Mouse (Mus musculus) frontal cortex, postnatal 36 days (tissue): Measurements from ENCODE around the gene Ccdc88c.

Experiments
- DNase-seq, 2 experiments: peaks; one replicate each; pipeline ENCODE4 v3.0.0; 2022; ENCODE audit warnings: low spot score in 2 of 2

Gene Ccdc88c

DNA sequence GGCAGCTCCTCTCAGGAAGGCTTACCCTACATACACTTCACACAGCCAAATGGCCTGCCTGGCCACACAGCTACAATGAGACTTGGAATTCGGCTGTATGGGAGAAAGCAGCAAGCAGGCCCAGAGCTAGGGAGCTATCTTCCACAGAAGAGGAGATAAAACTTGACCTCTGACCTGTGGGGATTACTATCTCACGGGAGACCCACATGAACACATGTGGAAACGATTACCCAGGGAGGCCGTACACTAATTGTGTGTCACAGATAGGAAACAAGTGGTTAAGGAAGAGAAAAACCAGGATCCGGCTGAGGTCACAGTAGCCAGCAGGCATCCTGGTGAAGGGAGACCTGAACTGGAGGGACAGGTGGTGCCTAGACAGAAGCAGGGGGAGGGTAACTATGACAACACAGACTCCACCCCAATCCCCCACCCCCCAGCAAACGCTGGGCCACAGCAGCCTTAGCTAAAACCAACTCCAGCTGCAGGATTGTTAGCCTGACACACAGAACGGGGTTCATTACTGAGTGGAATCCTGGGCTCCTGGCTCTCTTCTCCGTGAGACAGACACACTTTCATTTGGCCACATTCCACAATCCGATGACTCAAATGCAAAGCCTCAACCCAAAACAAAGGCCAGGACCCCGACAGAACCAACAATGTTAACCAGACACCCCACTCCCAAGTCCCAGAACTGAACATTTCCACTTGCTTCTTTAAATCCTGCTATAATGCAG is 30.9 kb downstream of the Ccdc88c start:
- DNase-seq: no peak

DNA sequence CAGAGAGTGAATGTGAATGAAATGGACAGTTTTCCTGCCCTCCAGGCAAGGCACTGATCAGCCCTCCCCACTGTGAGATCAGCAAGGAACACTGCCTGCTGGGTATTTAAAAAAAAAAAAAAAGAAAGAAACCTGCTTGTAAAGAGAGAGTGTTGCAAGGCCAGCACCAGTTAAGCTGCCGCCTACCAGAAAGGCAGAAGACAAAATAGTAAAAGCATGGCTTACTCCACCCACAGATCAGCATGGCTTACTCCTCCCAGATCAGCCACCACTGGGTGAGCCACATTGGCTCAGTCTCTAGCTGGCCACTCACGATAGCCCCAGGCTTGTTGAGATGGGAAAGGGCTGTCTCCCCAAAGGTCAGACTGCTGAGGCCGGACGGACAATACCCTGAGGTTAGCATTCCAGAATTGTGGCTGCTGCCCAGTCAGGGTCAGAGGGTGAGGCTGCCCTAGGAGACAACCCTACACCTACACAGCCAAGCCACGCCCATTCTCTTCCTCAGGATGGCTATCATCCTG is 32.4 kb downstream of the Ccdc88c start:
- peak in 1 of 2 experiments; percentile 66 for DNase-seq

DNA sequence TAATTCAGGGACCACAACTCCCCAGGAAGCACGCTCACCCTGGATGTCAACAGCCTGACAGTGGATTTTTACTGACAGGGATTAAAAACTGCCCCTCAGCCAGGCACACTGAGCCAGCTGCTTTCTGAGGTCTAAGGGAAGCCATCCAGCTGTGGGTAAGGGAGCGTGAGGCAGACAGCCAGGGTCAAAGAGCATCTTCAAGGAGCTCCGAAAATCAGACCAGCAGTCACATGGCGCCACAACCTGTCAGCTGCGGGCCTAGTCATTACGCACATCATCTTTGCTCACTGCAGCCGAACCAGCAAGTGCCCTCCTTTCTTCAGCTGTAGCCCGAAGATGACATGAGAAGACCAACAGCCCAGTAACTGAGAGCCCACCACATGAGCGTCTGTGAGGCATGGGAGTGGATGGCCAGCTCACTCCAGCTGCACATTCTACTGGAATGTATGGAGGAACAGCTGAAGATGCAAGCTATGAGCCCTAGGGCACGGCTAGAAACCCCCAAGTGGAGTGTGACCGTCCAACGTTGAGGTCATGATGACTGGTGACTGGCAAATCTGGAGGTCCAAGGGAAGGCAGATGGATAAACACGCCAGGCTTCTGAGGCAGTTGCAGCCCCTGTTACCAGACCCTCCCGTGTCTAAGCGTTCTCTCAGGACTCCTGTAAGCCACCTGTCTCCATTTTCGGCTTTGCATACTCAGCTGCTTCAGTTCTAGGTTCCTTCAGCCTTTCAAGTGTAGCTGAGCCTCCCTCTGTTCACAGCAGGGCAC is 33.1 kb downstream of the Ccdc88c start:
- no peak for DNase-seq

DNA sequence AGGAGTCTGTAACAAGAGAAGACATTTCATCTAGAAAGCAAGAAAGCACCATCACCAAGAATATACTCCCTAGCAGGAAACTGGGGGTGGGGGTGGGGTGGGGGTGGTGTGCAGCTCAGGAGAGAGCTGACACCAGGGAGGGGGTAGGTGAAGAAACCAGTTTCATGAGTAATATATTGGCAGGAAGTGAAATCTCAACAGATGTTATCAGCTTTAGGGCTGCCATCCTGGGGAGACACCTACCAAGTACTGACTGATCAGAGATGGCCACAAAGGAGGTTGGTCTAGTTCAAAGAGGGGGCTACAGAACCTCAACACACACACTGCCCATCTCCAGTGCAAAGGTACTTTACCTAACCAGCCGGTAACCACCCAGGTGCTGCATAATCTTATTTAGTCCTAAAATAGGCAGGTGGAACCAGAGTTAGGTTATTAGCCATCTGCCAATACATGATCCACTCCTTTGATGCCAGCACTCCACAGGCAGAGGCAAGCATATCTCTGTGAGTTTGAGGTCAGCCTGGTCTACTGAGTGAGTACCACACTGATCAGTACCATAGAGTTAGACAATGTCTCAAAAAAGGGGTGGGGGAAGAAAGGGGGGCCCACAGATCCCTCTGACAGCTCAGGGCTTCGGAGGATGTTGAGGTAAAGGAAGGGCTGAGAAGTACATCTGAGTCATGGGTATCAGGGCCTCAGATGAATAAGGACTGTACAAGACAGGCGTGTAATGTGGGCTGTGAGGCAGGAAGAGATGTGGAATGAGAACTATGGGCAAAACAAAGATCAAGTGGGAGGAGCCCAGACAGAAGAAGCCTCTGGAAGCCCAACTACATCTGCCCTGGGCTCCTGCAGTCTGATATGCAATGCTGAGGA is 34.5 kb downstream of the Ccdc88c start:
- no peak for DNase-seq

DNA sequence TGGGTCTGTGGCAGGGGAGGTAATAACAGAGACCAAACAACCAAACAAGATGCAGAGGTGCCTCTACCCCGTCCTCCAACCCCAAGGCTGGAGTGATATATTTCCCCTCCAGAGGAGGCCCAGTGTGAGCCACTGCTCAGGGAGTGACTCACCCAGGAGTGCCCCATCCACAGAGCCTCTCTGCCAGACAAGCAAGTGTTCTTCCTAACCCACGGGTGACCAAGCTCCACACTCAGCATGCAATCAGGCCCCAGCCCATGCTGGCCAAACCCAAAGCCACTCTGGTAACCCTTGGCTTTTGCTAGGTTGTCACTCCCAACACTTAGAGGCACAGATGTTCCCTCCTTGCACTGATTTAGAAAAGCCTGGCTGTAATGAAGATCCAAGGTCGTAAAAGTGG is 35.7 kb downstream of the Ccdc88c start:
- DNase-seq: no peak

DNA sequence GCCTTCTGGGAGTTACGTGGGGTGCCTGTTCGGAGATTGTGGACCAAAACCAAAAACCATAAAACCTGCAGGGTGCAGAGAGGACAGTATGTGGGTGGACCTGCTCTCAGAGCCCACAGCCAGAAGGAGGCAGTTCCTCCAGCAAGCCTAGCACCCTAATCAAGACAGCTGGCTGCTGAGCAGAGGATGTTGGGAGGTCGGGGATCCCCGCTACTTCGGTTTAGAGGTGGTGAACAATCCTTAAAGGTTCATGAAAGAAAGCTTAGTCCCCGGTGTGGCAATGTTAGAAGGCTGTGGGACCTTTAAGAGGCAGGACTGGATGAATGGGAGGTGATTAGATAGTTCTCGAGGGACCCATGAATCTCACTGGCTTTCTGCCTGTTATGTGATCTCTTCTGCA is 36.4 kb downstream of the Ccdc88c start:
- no peak for DNase-seq

DNA sequence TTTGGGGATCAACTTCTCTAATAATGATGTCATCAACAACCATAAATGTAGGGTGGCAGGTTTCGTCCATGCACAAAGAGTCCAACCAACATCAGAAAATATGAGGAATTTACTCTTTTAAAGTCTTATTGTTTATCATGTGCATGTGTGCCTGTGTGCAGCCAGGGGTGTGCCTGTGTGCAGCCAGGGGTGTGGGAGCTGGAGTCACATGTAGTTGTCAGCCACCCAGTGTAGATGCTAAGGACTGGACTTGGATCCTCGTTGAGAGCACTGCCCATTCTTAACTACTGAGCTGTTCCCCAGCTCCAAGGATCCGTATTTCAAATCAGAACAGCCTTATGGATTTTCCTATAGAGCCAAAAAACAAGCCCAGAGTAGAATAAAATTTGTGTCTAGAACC is 37.7 kb downstream of the Ccdc88c start:
- DNase-seq: no peak

DNA sequence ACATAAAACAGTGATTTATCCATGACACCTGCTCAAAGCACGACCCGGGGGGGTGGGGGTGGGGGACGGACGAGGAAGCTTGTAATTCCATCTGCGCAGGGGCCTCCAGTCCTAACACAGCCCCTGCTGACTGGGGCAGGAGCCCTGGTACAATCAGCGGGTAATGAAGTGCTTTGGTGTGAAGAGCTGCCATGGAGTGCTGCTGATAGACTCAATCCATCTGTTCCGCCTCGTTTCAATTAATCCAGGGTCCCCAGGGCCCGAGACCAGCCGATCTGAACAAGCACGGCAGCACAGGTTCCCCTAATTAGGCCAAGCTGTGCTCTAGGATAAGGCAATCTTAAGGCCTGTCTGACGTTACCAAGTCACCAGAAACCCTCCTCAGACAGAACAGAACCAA is 38.6 kb downstream of the Ccdc88c start:
- DNase-seq: no peak

DNA sequence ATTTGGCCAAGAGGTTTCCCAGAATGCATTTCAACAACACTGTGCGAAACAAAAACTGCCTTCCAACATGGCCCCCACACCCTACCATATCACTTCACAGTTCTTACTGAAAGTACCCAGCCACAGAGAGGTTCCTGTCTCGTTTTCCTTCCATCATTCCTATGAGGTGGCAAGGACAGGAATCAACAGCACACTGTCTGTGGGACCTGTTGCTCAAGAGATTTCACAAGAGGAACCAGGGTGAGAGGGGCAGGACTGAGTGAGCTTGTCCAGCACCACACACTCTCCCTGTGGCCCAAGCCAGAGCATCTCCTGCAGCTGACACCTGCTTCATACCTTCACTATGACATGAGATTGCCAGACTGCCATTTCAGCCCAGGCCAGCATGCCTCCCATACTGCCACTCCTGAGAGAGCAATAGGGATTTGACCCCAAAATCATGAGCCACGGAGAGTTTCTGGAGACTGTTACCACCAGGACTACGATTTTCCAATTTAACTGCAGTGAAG is 39.0 kb downstream of the Ccdc88c start:
- DNase-seq: no peak

DNA sequence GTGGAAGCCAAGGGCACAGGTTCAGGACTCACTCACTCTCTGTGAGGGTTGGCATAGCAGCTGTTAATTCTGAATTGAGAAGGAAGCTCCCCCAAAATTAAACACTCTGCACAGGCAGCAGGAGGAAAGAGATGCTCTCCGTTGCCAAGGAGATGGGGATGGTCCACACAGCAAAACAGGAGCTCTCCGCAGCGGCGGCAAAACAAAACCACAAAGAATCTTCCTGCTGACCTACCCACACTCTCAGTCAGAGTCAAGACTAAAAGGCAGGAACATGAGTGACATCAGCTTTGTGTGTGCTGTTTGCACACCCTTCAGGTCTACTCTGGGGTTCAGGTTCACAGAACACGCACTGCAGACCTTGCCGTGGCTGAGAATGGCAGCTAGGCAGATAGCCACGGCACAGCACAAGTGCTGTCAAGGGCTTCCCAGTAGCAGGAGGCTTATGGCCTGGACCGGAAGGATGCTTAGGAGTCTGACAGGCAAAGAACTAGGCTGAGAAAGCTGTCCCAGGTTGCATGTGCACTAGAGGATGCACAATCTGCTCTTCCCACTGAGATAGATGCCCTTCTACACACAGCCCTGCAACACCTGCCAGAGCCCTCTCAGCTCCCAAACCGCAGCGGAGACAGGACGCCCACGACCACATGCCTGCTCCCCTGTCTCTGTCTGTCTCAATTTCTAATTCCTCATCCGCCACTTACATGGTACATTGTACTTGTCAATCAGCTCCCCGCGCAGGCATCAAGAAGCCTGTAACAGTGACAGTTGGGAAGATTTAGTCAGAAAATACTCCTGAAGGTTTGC is 40.3 kb downstream of the Ccdc88c start:
- peak; percentile 65 to 75 for DNase-seq

DNA sequence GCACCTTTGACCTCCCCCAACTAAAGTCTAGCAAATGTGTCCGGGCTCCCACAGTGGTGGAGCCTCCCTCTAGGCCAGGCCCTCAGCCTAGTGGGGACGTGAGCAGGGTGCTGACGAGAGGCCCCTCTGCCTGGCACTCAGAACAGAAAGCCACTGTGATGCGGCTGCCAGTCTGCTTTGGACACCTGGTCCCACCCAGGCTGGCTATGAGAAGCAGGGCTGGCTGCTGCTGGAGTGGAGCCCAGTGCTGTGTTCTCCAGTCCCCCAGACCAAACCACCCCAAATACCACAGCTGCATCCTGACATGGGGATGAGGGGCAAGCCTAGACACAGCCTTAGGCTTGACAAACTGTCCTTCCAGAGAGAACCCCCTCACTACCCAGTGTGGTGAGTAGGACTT is 42.4 kb downstream of the Ccdc88c start:
- DNase-seq: peak in 1 of 2 experiments; percentile 37

DNA sequence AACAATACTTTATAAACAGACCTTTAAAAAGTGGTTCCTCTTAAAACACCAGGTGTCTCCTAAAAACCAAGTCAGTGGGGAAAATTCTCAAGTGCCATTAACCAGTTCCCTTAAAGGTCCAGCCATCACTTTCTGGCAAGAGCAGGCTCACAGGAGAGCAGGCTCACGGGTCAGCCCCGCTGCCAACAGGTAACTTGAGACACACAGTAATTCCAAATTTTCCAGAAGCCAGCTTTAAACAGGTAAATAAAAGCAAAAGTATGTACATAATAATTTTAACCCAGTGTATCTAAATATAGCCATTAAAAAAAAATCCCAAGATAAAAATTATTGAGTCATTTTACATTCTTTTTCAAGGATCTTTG is 43.1 kb downstream of the Ccdc88c start:
- DNase-seq: no peak

DNA sequence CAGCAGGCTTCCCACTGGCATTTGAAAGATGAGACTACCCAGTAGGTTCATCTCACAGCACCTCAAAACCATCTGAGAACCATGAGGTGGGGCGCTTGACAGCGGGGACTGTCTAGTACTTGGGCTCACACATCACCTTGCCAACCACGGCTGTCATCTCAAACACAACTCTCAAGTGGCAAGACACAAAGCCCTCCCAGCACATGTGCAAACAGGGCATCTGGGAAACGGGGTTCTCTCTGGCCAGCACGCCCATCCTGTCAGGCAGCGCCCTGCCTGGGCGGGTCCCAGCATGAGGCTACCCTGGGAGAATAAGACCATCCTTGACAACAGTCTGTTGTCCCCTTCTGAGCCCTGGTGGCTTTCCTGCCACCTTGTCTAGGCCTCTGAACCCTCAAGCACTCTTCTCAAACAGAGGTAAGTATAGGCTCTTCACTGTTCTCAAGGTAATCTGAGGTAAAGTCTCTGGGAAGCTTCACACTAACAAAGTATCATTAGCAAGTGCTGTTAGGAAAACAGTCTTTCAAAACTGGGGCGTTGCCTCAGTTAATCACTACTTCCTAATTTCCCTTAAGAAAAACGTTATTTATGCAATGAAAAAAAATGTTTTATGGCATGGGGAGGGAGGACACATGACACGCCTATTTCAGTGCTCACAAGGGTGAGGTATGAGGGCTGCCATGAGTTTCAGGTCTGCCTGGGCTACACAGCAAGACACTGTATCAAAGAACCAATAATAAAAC is 43.6 kb downstream of the Ccdc88c start:
- no peak for DNase-seq

DNA sequence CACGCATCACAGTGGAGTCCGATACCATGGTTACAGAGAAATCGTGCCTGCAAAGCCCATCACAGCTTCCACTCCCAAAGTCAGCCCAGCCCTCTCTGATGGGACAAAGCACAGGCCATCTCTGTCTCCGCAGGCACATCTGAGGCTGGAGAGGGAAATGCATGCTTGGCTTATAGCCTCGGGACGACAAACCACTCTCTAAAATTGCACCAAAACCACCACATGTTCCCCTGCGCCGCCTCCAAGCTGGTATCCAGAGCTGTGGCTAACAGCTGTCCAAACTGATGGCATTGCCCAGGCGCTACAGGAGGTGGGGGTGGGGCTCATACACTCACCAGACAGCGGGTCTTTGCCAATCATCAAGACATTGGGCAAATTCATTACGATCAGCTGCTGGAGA is 45.3 kb downstream of the Ccdc88c start:
- DNase-seq: no peak

DNA sequence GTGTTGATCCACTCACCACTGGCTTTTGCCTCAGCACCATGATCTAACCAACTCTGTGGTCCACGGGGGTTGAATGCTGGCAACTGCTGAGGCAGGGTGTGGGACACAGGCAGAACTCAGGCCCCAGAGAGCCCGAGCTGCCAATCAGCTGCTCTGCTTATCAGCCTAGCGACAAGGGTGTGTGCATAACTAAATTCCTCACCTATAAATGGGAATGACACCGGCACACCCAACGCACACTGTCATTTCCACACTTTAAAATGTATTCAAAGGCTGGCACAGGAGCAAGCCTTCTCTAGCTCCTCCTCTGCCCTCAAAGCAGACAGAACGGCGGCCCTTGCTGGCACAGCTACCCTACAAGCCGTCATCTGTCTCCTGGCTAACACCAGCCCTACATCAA is 46.6 kb downstream of the Ccdc88c start:
- DNase-seq: no peak

DNA sequence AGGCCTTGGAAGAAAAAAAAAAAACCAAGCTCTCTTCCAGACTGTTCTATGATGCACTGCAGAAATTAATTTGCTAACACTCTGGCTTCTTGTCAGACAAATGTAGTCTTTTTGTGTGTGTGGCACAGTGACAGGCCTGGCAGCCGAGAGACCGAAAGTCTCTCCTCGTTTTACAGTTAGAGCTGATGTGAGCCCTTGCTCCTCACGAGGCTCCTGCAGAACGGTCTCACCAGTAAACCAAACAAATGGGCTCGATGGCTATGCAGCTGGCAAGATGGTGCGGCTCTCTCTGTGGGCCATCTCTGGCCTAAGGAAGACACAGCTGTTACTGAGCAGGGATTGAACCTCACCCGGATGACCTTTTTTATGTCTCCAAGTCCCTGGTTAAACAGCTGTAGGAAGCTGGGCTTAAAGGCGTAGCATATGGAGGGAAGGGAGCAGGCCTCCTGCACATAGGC is 48.3 kb downstream of the Ccdc88c start:
- DNase-seq: peak in 1 of 2 experiments; percentile 42

DNA sequence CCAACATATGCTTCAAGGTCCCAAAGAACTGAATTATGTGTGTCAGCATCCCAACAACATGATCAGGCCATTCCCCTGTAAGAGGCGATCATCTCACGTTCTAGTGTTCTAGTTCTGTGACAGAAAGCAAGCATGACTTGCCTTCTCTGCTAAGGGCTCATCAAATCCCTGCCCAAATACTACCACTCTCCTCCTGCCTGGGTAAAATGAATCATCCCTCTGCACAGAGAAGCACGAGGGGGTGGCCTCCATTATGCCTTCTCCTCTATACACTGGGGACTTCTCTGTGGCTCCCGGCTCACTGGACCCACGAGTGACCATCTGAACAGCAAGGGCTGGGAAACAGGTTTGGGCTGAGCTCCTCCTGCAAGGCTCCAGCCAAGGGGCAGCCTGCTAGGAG is 49.2 kb downstream of the Ccdc88c start:
- no peak for DNase-seq

DNA sequence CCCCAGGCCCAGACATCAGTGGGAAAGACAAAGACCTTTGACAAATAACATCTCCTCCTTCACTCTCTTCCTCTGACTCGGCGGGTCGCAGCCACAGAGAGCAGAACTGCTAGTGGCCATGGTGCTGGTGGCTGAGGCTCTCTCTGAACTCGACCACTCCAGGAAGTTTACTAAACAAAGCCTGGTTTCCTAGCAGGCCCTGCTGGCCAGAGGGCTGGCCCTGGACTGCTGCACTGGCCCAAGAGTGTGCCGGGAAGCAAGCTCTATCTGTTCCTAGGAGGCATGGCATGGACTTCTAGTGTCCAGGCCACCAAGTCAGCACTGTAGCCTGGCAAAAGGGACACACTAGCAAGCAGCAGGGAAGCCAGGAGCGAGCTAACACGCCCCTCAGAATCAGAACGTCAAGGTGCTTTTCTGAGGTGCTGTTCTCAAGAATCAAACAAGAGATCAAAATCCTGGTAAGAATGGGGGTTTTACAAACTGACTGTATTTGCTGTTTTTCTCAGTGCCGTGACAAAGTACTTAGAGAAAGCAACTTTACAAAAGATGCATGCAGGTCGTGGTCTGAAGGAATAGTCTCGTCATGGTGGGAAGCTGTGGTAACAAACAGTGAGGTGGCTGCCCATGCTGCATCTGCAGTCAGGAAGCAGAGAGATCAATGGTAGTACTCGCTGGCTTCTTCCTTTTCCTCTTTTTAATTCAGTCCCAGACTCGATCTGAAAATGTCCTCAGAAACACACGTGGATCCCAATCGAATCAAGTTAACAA is 50.7 kb downstream of the Ccdc88c start:
- DNase-seq: no peak

DNA sequence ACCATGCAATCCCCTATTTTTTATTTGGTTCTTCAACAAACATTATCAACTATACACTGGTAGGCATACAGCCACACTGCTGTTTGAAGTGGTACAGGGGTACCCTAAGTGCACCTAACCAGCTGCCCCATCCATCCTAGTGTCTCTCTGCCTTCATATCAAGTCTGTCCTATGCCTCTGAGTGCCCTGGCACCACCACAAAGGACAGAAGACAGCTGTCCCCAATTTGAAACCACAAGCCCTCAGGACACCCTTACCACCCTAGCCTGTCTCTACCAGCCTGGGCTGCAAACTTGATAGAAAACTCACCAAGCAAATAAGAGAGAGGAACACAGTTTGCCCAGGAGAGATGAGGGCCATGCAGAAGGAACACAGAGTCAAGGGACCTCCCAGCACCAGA is 51.3 kb downstream of the Ccdc88c start:
- no peak for DNase-seq

DNA sequence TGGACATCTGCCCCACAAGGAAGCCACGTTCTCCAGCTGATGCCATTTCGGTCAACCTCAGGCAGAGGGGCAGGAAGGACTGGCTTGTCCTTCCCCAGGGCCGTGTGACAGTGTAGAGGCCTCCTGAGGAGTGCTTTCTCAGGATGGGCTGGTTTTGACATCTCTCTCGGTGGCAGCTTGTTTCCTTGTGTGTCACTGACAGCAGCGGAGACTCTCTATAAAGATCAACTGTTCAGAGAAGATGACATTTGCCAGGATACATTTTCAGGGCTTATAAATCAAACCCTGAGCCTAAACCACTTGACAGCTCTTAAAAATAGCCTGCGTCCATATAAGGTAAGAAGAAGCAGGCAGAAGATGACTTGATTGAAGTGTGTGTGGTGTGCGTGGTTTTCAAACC is 59.0 kb downstream of the Ccdc88c start:
- no peak for DNase-seq
